Mouse (Mus musculus): ENCODE measurements around the gene Otub1. TPM values are rescaled to one million over a fixed set of nuclear protein-coding genes. Genes with fewer than 3 reads are reported as not detected.
A peak's percentile ranks its signal among the peaks of the same experiment; 100 is the strongest.

Gene Otub1
- total and polyA plus RNA-seq, 2 experiments: 39.5 to 61.2 TPM

GRCm38 (mm10) chr19:7224253-7224652 lies 18.1 kb upstream of the Otub1 start:
- 97% methylated on average over 3 of the region's 3 CpGs for WGBS
- TF ChIP-seq POLR2A (IDR thresholded peaks at IDR 0.05; ENCODE audit: extremely low read depth, insufficient read depth, low read length): no peak
- no peak for TF ChIP-seq CTCF (IDR thresholded peaks at IDR 0.05; ENCODE audit: low read depth, low read length)
- Histone ChIP-seq H3K27ac (replicated peaks; ENCODE audit: insufficient read depth, low read depth, low read length) (no peak overlapping the region), H3K4me3 (ENCODE audit: insufficient read depth, low read depth, low read length) (no peak overlapping the region), H3K27me3 (ENCODE audit: control insufficient read depth, insufficient read depth, low read length) (no peaks in the 10 kb centered on the region), H3K36me3 (ENCODE audit: control insufficient read depth, insufficient read depth, low read length) (no peaks in the 10 kb centered on the region; the same call in 1 of the 2 replicates), H3K9ac (ENCODE audit: low read depth, low read length) (no peak overlapping the region), H3K79me2 (ENCODE audit: control insufficient read depth, insufficient read depth, low read length) (no peaks in the 10 kb centered on the region), H3K4me1 (ENCODE audit: control insufficient read depth, insufficient read depth, low read length) (no peaks in the 10 kb centered on the region)
- DNase-seq (ENCODE audit: extremely low read depth, low read depth, low spot score): no peak

GRCm38 (mm10) chr19:7223488-7223887 lies 17.4 kb upstream of the Otub1 start:
- DNase-seq (ENCODE audit: extremely low read depth, low read depth, low spot score): no peak
- H3K9ac ChIP-seq (ENCODE audit: low read depth, low read length): no peak overlapping the region
- H3K27ac ChIP-seq (replicated peaks; ENCODE audit: insufficient read depth, low read depth, low read length): no peak overlapping the region
- no peaks in the 10 kb centered on the region for H3K27me3 ChIP-seq (ENCODE audit: control insufficient read depth, insufficient read depth, low read length)
- TF ChIP-seq CTCF (IDR thresholded peaks at IDR 0.05; ENCODE audit: low read depth, low read length): no peak
- TF ChIP-seq POLR2A (IDR thresholded peaks at IDR 0.05; ENCODE audit: extremely low read depth, insufficient read depth, low read length): no peak
- H3K79me2 ChIP-seq (ENCODE audit: control insufficient read depth, insufficient read depth, low read length): no peaks in the 10 kb centered on the region
- no peak overlapping the region for H3K4me3 ChIP-seq (ENCODE audit: insufficient read depth, low read depth, low read length)
- no peaks in the 10 kb centered on the region; the same call in 1 of the 2 replicates for H3K36me3 ChIP-seq (ENCODE audit: control insufficient read depth, insufficient read depth, low read length)
- no peaks in the 10 kb centered on the region for H3K4me1 ChIP-seq (ENCODE audit: control insufficient read depth, insufficient read depth, low read length)

- Histone ChIP-seq H3K27ac (replicated peaks; ENCODE audit: insufficient read depth, low read depth, low read length) (no peak overlapping the region), H3K4me1 (ENCODE audit: control insufficient read depth, insufficient read depth, low read length) (no peaks in the 10 kb centered on the region; the same call in 1 of the 2 replicates), H3K4me3 (ENCODE audit: insufficient read depth, low read depth, low read length) (no peak overlapping the region), H3K9ac (ENCODE audit: low read depth, low read length) (no peak overlapping the region), H3K79me2 (ENCODE audit: control insufficient read depth, insufficient read depth, low read length) (peaks cover 2% of the 10 kb centered on the region; the same call in 1 of the 2 replicates), H3K27me3 (ENCODE audit: control insufficient read depth, insufficient read depth, low read length) (no peaks in the 10 kb centered on the region), H3K36me3 (ENCODE audit: control insufficient read depth, insufficient read depth, low read length) (no peaks in the 10 kb centered on the region; the same call in 1 of the 2 replicates)
- TF ChIP-seq POLR2A (IDR thresholded peaks at IDR 0.05; ENCODE audit: extremely low read depth, insufficient read depth, low read length) (no peak), CTCF (IDR thresholded peaks at IDR 0.05; ENCODE audit: low read depth, low read length) (no peak)
- 85% methylated on average over 6 of the region's 6 CpGs for WGBS
- no peak for DNase-seq (ENCODE audit: extremely low read depth, low read depth, low spot score)
These were observed 16.1 kb upstream of the Otub1 start for GRCm38 (mm10) chr19:7222196-7222595.

DNA sequence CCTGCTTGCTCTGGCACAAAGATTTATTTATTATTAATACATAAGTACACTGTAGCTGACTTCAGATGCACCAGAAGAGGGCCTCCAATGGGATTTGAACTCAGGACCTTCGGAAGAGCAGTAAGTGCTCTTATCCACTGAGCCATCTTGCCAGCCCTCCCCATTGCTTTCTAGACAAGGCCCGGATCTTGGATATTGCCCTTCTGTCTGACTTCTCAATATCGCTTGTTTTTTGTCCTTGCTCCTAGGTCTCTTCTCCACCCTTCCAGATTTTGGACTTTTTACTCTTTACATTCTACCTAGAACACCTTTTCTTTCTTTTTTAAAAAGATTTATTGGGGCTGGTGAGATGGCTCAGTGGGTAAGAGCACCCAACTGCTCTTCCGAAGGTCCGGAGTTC lies 12.6 kb upstream of the Otub1 start:
- no peaks in the 10 kb centered on the region for H3K27me3 ChIP-seq (ENCODE audit: control insufficient read depth, insufficient read depth, low read length)
- H3K9ac ChIP-seq (ENCODE audit: low read depth, low read length): no peak overlapping the region
- no peak overlapping the region for H3K27ac ChIP-seq (replicated peaks; ENCODE audit: insufficient read depth, low read depth, low read length)
- peaks cover 9% of the 10 kb centered on the region; the same call in 1 of the 2 replicates for H3K36me3 ChIP-seq (ENCODE audit: control insufficient read depth, insufficient read depth, low read length)
- peaks cover 15% of the 10 kb centered on the region for H3K4me1 ChIP-seq (ENCODE audit: control insufficient read depth, insufficient read depth, low read length)
- H3K4me3 ChIP-seq (ENCODE audit: insufficient read depth, low read depth, low read length): no peak overlapping the region
- DNase-seq (ENCODE audit: extremely low read depth, low read depth, low spot score): no peak
- WGBS: 97% methylated on average over 5 of the region's 5 CpGs
- peaks cover 29% of the 10 kb centered on the region; the same call in 1 of the 2 replicates for H3K79me2 ChIP-seq (ENCODE audit: control insufficient read depth, insufficient read depth, low read length)
- TF ChIP-seq CTCF (IDR thresholded peaks at IDR 0.05; ENCODE audit: low read depth, low read length): no peak
- TF ChIP-seq POLR2A (IDR thresholded peaks at IDR 0.05; ENCODE audit: extremely low read depth, insufficient read depth, low read length): no peak

DNA sequence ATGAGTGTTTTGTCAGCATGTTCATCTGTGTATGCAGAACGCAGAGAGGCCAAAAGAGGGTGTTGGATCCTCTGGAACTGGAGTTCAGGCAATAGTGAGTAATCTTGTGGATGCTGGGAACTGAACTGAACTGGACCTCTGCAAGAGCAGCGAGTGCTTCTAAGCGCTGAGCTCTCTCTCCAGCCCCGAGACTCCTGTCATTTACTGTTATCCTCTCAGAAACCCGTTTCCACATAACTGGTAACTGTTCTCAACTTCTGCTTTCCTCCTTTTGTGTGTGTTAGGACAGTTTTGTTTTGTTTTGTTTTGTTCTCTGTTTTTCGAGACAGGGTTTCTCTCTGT lies 11.8 kb upstream of the Otub1 start:
- Histone ChIP-seq H3K27ac (replicated peaks; ENCODE audit: insufficient read depth, low read depth, low read length) (no peak overlapping the region), H3K27me3 (ENCODE audit: control insufficient read depth, insufficient read depth, low read length) (no peaks in the 10 kb centered on the region), H3K4me3 (ENCODE audit: insufficient read depth, low read depth, low read length) (no peak overlapping the region), H3K4me1 (ENCODE audit: control insufficient read depth, insufficient read depth, low read length) (peaks cover 15% of the 10 kb centered on the region), H3K36me3 (ENCODE audit: control insufficient read depth, insufficient read depth, low read length) (peaks cover 9% of the 10 kb centered on the region; the same call in 1 of the 2 replicates), H3K9ac (ENCODE audit: low read depth, low read length) (no peak overlapping the region), H3K79me2 (ENCODE audit: control insufficient read depth, insufficient read depth, low read length) (peaks cover 29% of the 10 kb centered on the region; the same call in 1 of the 2 replicates)
- no peak for DNase-seq (ENCODE audit: extremely low read depth, low read depth, low spot score)
- TF ChIP-seq CTCF (IDR thresholded peaks at IDR 0.05; ENCODE audit: low read depth, low read length) (no peak), POLR2A (IDR thresholded peaks at IDR 0.05; ENCODE audit: extremely low read depth, insufficient read depth, low read length) (no peak)
- 9% methylated on average over 6 of the region's 6 CpGs for WGBS

- H3K79me2 ChIP-seq (ENCODE audit: control insufficient read depth, insufficient read depth, low read length): peaks cover 29% of the 10 kb centered on the region; the same call in 1 of the 2 replicates
- no peaks in the 10 kb centered on the region for H3K27me3 ChIP-seq (ENCODE audit: control insufficient read depth, insufficient read depth, low read length)
- peak within 1 kb of the TSS; percentile 96 for H3K9ac ChIP-seq (ENCODE audit: low read depth, low read length)
- DNase-seq (ENCODE audit: extremely low read depth, low read depth, low spot score): peak; percentile 99
- peak within 1 kb of the TSS; percentile 97 for H3K27ac ChIP-seq (replicated peaks; ENCODE audit: insufficient read depth, low read depth, low read length)
- WGBS: under 1% methylated on average over 50 of the region's 50 CpGs
- H3K4me1 ChIP-seq (ENCODE audit: control insufficient read depth, insufficient read depth, low read length): peaks cover 15% of the 10 kb centered on the region
- TF ChIP-seq POLR2A (IDR thresholded peaks at IDR 0.05; ENCODE audit: extremely low read depth, insufficient read depth, low read length): peak; percentile 84
- no peak for TF ChIP-seq CTCF (IDR thresholded peaks at IDR 0.05; ENCODE audit: low read depth, low read length)
- peaks cover 9% of the 10 kb centered on the region; the same call in 1 of the 2 replicates for H3K36me3 ChIP-seq (ENCODE audit: control insufficient read depth, insufficient read depth, low read length)
- peak within 1 kb of the TSS; percentile 86 for H3K4me3 ChIP-seq (ENCODE audit: insufficient read depth, low read depth, low read length)
These were observed 11.2 kb upstream of the Otub1 start, which contains the start of gene Cox8a for GRCm38 (mm10) chr19:7217162-7217925. Gene Cox8a, minus strand, starts transcription at chr19:7217616.

Measured in liver, adult 2 months (tissue).